Mouse (Mus musculus) Muller cell, postnatal 12 days (primary cell): Measurements from ENCODE around the gene Hpgds.
A peak's percentile ranks its signal among the peaks of the same experiment; 100 is the strongest.

ENCODE experiments used
- DNase-seq: peaks from one replicate; pipeline ENCODE4 v3.0.0-alpha.2; 2015; ENCODE audit errors: inconsistent ontology term

Hpgds gene

GRCm38 (mm10) chr6:65144621-65145205 is at the start of gene Hpgds:
TSS of gene Hpgds (minus strand) at chr6:65144908.
- no peak for DNase-seq

DNA sequence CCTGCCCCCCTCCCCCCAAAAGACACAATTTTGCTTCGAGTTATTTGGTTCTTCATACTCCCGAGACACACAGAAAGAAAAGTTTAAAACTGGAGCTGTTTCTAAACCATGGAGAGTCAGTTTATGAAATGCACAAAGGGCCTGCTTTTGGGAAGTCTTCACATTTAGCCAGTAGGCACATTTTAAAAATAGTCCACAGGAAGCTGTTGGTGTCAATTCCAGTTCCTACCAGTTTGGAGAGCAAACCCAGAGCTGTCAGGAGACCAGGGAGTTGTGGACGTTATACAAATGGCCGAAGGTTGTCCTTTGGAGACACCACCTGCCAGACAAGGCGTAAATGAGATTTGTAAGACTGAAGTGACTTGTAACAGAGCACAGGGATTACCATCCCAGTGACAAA is 20.3 kb upstream of the Hpgds start:
- no peak for DNase-seq

DNA sequence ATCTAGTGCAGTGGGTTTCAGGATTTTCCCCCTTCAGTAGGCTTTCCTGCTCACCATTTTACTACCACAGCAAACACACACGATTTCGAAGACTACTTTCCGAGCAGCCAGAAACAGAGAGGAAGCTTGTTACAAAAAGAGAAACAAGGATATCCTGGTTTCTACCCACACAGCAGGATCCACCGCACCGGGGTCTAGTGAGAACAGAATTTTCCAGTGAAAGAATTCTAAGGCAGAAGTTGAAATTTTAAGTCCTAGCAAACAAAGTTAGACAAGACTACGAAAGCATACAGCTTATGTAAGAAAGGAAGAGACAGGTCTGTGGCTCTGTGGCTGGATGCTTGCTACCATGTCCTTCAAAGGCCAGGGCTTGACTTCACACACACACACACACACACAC is 19.4 kb upstream of the Hpgds start:
- DNase-seq: no peak

DNA sequence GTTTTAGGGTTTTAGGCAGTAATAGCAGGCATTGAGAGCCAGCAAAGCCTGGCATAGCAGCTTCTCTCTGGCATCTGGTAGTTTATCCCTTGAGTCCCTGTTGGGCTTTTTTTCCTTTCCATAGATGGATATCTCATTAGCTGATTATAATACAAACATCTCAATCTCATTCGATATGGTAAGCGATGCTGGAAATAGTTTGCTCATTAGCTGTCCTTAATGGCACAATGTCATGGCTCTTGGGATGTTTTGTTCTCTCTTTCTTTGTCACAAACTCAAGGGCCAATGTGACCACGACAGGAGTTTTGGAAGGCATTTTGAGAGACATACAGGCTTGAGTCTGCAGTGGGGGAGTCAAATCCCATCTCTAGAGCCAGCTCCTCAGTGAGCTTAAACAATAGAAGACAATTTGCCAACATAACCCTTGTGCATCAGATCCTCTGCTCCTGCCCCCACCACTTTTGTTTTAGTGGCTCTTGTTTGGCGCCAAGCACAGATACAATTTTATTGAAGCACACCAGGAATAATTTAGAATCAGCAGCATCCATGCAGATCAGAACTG is 14.8 kb upstream of the Hpgds start:
- peak; percentile 76 for DNase-seq

GRCm38 (mm10) chr6:65157042-65157441 is 12.3 kb upstream of the Hpgds start:
- DNase-seq: no peak

DNA sequence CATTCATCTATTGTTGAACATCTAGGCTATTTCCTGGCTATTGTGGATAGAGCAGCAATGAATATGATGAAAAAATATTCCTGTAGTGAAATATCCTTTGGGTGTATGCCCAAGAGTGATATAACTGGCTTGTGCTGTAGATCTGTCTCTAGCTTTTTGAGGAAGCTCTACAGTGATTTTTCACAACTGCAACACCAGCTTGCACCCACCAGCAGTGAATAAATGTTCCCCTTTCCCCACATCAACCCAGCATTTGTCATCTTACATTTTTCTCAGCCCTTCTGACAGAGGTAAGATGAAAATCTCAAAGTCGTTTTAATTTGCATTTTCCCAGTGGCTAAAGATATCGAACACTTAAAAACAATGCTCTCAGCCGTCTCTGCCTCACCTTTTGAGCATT is 8.9 kb upstream of the Hpgds start:
- no peak for DNase-seq

GRCm38 (mm10) chr6:65150703-65151102 is 6.0 kb upstream of the Hpgds start:
- DNase-seq: no peak

DNA sequence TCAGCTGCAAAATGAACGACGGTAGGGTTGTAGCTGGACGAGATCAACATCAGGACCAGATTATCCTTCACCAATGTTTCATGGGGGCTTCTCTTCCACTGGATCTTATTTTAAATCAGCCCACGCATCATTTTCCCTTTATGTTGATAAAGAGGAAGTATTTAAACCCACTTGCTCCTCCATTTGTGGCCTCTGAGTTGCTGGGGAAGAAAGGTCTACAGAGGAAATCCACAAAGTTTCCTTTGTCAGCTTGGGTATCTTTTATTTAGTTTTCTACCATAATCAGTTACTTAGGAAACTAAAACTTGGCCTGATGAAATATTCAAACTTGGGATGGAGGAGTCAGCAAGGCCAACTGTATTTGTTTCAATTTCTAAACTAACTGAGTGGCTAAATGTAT is 1.7 kb upstream of the Hpgds start:
- no peak for DNase-seq

GRCm38 (mm10) chr6:65142316-65142715 is 2.4 kb downstream of the Hpgds start:
- no peak for DNase-seq

GRCm38 (mm10) chr6:65140750-65141243 is 3.9 kb downstream of the Hpgds start:
- DNase-seq: peak; percentile 23

DNA sequence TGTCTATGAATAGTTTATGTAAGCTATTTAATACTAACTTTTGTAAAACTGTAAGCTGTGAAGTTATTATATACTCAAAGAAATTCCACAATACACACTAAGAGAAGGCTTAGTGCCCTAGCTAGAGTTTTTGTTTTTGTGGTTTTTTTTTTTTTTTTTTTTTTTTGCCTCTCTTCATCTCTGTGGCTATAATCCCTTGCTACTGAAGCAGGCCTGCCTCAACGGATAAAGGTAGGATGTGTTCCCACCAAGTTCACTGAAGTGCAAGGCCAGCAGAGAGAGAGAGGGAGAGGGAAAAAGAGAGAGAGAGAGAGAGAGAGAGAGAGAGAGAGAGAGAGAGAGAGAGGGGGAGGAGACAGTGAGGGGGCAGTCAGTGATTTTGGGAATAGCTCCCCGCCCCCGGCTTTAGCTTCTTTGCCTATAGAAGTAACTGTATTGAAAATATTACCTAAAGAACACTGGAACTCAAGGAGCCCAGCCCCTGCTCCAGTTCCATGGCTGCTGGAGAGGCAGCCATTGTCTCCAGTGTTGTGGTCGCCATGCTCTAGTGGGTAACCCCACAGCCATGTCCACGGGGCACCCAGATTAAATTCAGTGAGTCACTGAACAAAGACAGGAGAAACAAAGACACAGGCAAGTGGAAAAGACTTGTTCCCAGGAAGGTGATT is 4.5 kb downstream of the Hpgds start:
- DNase-seq: peak; percentile 68

GRCm38 (mm10) chr6:65138243-65138642 is 6.5 kb downstream of the Hpgds start:
- DNase-seq: peak; percentile 61

- no peak for DNase-seq
Measured at GRCm38 (mm10) chr6:65137802-65138201, 6.9 kb downstream of the Hpgds start.

DNA sequence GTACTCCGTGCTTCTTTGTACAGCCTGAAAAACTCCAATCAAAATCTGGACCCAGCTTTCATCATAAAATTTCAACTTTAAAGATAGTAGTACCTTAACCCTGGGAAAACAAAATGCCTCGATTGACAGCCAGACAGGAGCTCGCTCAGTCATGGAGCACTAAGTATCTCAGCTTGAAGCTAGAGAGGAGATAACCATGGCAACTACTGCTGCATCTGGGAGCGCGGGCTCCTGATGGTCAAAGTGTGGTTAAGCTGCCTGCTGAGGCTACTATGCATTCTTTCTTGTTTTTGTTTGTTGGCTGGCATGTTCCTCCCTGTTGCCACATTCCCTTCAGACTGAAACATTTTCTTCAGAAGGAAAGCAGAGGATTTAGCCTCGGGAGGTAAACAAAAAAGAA is 12.3 kb downstream of the Hpgds start:
- peak; percentile 82 for DNase-seq

DNA sequence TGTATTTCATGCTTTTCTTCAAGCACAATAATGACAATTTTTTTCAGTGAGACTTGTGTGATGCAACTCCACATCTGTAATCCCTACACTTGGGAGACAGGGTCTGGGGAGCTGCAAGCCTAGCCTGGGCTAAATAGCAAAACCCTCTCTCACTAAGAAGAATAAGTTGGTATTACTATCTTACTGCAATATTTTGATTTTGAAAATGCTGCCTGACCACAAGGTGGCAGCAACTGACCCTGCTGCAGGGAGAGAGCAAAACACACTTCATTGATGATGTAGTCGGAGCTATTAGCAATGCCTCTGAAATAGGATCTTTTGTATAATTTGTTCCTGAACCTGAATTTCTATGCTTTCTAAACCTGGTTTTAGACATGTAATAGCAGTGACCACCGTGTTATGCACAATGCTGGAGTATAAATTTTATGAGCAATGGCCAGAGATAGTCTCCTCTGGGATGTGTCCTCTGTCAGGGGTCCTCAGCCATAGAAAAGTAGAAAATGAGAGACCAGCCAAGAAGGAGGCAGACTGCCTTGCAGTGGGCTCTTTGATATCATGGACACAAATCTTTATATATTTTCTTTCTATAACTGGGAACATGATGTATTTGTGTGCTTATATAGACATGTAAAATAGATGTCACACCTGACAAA is 18.5 kb downstream of the Hpgds start:
- no peak for DNase-seq

GRCm38 (mm10) chr6:65117540-65117939 is 27.2 kb downstream of the Hpgds start:
- DNase-seq: peak; percentile 47

GRCm38 (mm10) chr6:65114902-65115301 is 29.8 kb downstream of the Hpgds start:
- DNase-seq: no peak

- DNase-seq: no peak
Measured at GRCm38 (mm10) chr6:65079139-65079538, 65.6 kb downstream of the Hpgds start.

DNA sequence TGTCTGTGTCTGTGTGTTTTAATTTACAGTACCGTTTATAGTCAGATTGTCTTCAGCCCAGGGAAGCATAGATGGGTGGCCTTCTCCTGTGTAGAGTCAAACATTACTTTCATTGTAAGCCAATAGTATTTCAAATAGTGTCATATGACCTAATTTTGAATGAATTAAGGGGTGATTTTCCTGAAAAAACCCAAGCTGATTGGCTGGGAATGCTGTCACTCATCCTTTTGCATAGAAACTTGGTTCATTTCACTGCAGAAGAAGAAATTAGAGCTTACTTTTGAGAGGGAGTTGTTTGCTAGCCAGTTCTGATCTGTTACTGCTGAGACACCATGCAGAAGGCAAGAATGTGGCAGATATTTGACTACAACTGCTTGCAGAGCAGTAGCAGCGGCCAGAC is 69.5 kb downstream of the Hpgds start:
- no peak for DNase-seq
